Mouse (Mus musculus) small intestine, adult 2 months (tissue): ENCODE data around the gene Nup188. TPM values are rescaled to one million over a fixed set of nuclear protein-coding genes. Genes with fewer than 3 reads are reported as not detected.

ENCODE experiments used
- H3K27ac ChIP-seq: fragments of 200-500 bp; 2 replicates; pipeline ENCODE4 v1.5.1; 2012; ENCODE audit warnings: low read depth, low read length, control low read depth, inconsistent platforms; ENCODE audit not compliant: insufficient read depth
- H3K27me3 ChIP-seq: fragments of 200-500 bp; 2 replicates; pipeline ENCODE4 v1.6.1; 2012; ENCODE audit warnings: mild to moderate bottlenecking, moderate library complexity, low read length, inconsistent platforms; ENCODE audit not compliant: control insufficient read depth, insufficient read depth
- H3K36me3 ChIP-seq: fragments of 200-500 bp; 2 replicates; pipeline ENCODE4 v1.6.1; 2012; ENCODE audit warnings: mild to moderate bottlenecking, low read length, control low read depth, inconsistent platforms; ENCODE audit not compliant: control insufficient read depth, insufficient read depth
- H3K4me1 ChIP-seq: fragments of 200-500 bp; 2 replicates; pipeline ENCODE4 v1.6.1; 2012; ENCODE audit warnings: low read length, inconsistent platforms, mixed read lengths; ENCODE audit not compliant: control insufficient read depth, insufficient read depth, insufficient read length
- H3K4me3 ChIP-seq: fragments of 200-500 bp; 2 replicates; pipeline ENCODE4 v1.5.1; 2012; ENCODE audit warnings: low read depth, mild to moderate bottlenecking, control low read depth, inconsistent platforms, low read length, moderate library complexity
- CTCF ChIP-seq: fragments of 200-500 bp; IDR thresholded peaks from 2 replicates; pipeline ENCODE4 v1.5.1; 2012; ENCODE audit warnings: low read depth, mild to moderate bottlenecking, control low read depth, inconsistent platforms, low read length, moderate library complexity, mixed read lengths; ENCODE audit not compliant: insufficient replicate concordance, insufficient read length; ENCODE audit errors: extremely low read depth
- POLR2A ChIP-seq: fragments of 200-500 bp; IDR thresholded peaks from 2 replicates; pipeline ENCODE4 v1.6.1; 2012; ENCODE audit warnings: low read depth, mild to moderate bottlenecking, control low read depth, inconsistent platforms, low read length, moderate library complexity
- WGBS: fragments of 180-500 bp; shearing (Covaris S2); methylation state at CpG from one replicate; pipeline ENCODE4 v1.1.7; 2018; 5-methylcytosine and 5-hydroxymethylcytosine counted together
- polyA plus RNA-seq: library from polyadenylated mRNA; depleted of rRNA; stranded (reverse); fragments of >200 nt; gene quantifications from 2 replicates; pipeline ENCODE4 v1.2.3, GENCODE M21; 2012

Nup188 gene
- polyA plus RNA-seq, 1 experiment = 21.4 TPM

DNA sequence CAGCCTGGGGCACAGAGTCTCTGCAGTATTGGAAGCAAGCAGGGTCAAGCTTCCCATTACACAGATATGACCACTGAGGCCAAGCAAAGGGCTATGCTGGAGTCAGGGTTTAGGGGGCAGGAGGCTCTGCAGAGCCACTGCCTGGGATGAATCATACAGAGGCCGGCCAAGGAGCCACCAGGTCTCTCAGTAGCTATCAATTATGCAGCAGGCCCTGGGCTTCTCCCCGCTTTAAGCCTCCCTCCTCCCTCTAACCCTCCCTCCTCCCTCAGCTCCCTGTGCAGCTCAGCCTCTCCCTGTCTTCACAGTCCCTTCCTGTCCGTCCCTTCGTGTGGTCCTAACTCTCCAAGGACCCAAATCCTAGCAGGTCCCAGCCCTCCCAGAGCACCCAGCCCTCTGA, 70.1 kb downstream of the Nup188 start:
- Histone ChIP-seq H3K27me3 (no peaks in the 10 kb centered on the region), H3K27ac (no peak overlapping the region), H3K4me1 (peaks cover 15% of the 10 kb centered on the region), H3K36me3 (peaks cover 14% of the 10 kb centered on the region), H3K4me3 (no peak overlapping the region)
- WGBS = 76% methylated on average over 4 of the region's 4 CpGs
- no peak for TF ChIP-seq POLR2A
- TF ChIP-seq CTCF = no peak

- no peaks in the 10 kb centered on the region for H3K27me3 ChIP-seq
- 63% methylated on average over 9 of the region's 9 CpGs for whole genome bisulfite sequencing
- no peak overlapping the region for H3K27ac ChIP-seq
- TF ChIP-seq POLR2A (no peak), CTCF (no peak)
- peaks cover 14% of the 10 kb centered on the region for H3K36me3 ChIP-seq
- no peak overlapping the region for H3K4me3 ChIP-seq
- peaks cover 16% of the 10 kb centered on the region for H3K4me1 ChIP-seq
These were observed 70.7 kb downstream of the Nup188 start for GRCm38 (mm10) chr2:30356906-30357305.

GRCm38 (mm10) chr2:30357552-30358510, 71.6 kb downstream of the Nup188 start:
- no peak overlapping the region for H3K27ac ChIP-seq

GRCm38 (mm10) chr2:30358533-30359531, 72.6 kb downstream of the Nup188 start, which contains the start of gene Sh3glb2:
Gene Sh3glb2, minus strand, starts transcription at chr2:30359337.
- H3K4me1 ChIP-seq = peaks cover 16% of the 10 kb centered on the region
- H3K27me3 ChIP-seq = no peaks in the 10 kb centered on the region
- peak within 1 kb of the TSS; percentile 77 for H3K27ac ChIP-seq
- TF ChIP-seq CTCF = peak; percentile 69
- TF ChIP-seq POLR2A = no peak
- WGBS = 1% methylated on average over 73 of the region's 73 CpGs
- peaks cover 3% of the 10 kb centered on the region; the same call in 1 of the 2 replicates for H3K36me3 ChIP-seq
- peak within 1 kb of the TSS; percentile 75 for H3K4me3 ChIP-seq

More at GRCm38 (mm10) chr2:30357552-30358510, 71.6 kb downstream of the Nup188 start:
- no peaks in the 10 kb centered on the region for H3K27me3 ChIP-seq
- WGBS = 59% methylated on average over 8 of the region's 8 CpGs
- peaks cover 11% of the 10 kb centered on the region; the same call in 1 of the 2 replicates for H3K36me3 ChIP-seq
- H3K4me1 ChIP-seq = peaks cover 16% of the 10 kb centered on the region
- no peak overlapping the region for H3K4me3 ChIP-seq
- TF ChIP-seq POLR2A = 0 out of 2 replicates have a peak, but pooled peaks have one; percentile 12
- no peak for TF ChIP-seq CTCF

GRCm38 (mm10) chr2:30360626-30361025, 74.4 kb downstream of the Nup188 start:
- H3K36me3 ChIP-seq = no peaks in the 10 kb centered on the region
- WGBS = 27% methylated on average over 10 of the region's 10 CpGs
- no peaks in the 10 kb centered on the region for H3K27me3 ChIP-seq
- peaks cover 24% of the 10 kb centered on the region for H3K4me1 ChIP-seq
- no peak overlapping the region for H3K4me3 ChIP-seq
- TF ChIP-seq POLR2A (no peak), CTCF (no peak)
- H3K27ac ChIP-seq = peak overlapping the region; percentile 87

DNA sequence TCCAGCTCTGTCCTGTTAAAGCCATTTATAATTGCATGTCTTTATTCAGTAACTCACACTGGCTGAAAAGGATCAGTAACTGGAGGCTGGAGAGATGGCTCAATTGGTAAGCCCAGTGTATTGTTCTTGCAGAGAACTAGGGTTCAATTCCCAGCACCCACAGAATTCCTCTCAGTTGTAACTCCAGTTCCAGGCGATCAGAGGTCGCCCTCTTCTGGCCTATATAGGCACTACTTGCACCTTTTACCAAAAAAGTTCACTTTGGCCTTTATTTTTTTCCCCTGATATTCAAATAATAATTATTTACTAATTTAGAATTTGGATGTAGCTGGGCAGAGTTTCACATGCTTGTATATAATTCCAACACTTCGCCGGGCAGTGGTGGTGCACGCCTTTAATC, 76.7 kb downstream of the Nup188 start:
- Histone ChIP-seq H3K27me3 (no peaks in the 10 kb centered on the region), H3K4me1 (peaks cover 23% of the 10 kb centered on the region), H3K36me3 (peaks cover 5% of the 10 kb centered on the region), H3K4me3 (no peak overlapping the region), H3K27ac (no peak overlapping the region)
- TF ChIP-seq POLR2A (no peak), CTCF (no peak)
- WGBS = 86% methylated on average over 5 of the region's 5 CpGs
